Mouse (Mus musculus): ENCODE results near the gene Wars. TPM values are rescaled to one million over a fixed set of nuclear protein-coding genes. Genes with fewer than 3 reads are reported as not detected.

Gene Wars
- total and polyA plus RNA-seq, 2 experiments: 11.7 to 24.3 TPM

DNA sequence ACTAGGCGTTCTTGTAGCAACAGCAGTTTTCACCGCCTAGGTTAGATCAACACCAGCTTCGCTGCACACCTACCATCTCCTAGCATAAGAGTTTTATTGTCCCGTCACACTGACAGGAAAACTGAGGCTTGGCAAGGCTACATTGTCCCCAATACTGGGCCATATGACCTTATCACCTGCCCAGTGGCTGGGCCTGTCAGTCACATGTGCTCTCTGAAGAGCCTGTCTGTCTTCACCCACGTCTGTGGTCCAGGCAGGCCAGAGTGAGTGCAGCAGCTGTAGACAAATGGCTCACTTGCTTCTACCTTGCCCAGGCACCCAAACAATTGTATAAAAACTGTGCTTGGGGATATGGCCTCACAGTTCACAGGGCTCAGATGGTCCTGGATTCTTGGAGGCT, 44.9 kb upstream of the Wars start:
- no peak for DNase-seq (ENCODE audit: extremely low read depth, low read depth, low spot score)
- no peak overlapping the region for H3K9ac ChIP-seq (ENCODE audit: low read depth, low read length)
- no peaks in the 10 kb centered on the region for H3K4me1 ChIP-seq (ENCODE audit: control insufficient read depth, insufficient read depth, low read length)
- H3K79me2 ChIP-seq (ENCODE audit: control insufficient read depth, insufficient read depth, low read length): no peaks in the 10 kb centered on the region
- no peaks in the 10 kb centered on the region for H3K27me3 ChIP-seq (ENCODE audit: control insufficient read depth, insufficient read depth, low read length)
- H3K4me3 ChIP-seq (ENCODE audit: insufficient read depth, low read depth, low read length): no peak overlapping the region
- no peaks in the 10 kb centered on the region for H3K36me3 ChIP-seq (ENCODE audit: control insufficient read depth, insufficient read depth, low read length)
- no peak for TF ChIP-seq POLR2A (IDR thresholded peaks at IDR 0.05; ENCODE audit: extremely low read depth, insufficient read depth, low read length)
- no peak for TF ChIP-seq CTCF (IDR thresholded peaks at IDR 0.05; ENCODE audit: low read depth, low read length)
- H3K27ac ChIP-seq (replicated peaks; ENCODE audit: insufficient read depth, low read depth, low read length): no peak overlapping the region
- 94% methylated on average over 5 of the region's 5 CpGs for WGBS

DNA sequence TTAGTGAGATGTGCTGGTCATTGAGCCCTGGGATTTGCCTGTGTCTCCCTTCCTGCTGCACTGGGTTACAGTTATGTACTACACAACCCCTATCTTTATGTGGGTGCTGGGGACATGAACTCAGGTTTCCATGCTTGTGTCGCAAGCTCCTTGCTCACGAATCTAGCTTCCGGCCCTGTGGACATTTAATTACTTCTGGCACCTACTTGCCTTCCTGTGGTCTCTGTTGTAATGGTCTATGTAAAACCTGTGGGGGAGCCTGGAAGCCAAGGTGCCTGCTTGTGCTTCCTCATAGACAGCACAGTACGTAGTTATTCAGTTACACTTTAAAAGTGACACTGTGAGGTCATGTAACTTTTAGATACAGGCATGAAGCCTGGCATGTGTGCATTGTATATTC, 43.5 kb upstream of the Wars start:
- H3K36me3 ChIP-seq (ENCODE audit: control insufficient read depth, insufficient read depth, low read length): no peaks in the 10 kb centered on the region
- H3K27me3 ChIP-seq (ENCODE audit: control insufficient read depth, insufficient read depth, low read length): no peaks in the 10 kb centered on the region
- DNase-seq (ENCODE audit: extremely low read depth, low read depth, low spot score): no peak
- H3K4me3 ChIP-seq (ENCODE audit: insufficient read depth, low read depth, low read length): no peak overlapping the region
- no peaks in the 10 kb centered on the region for H3K79me2 ChIP-seq (ENCODE audit: control insufficient read depth, insufficient read depth, low read length)
- TF ChIP-seq POLR2A (IDR thresholded peaks at IDR 0.05; ENCODE audit: extremely low read depth, insufficient read depth, low read length) (no peak), CTCF (IDR thresholded peaks at IDR 0.05; ENCODE audit: low read depth, low read length) (no peak)
- 80% methylated on average over 4 of the region's 4 CpGs for WGBS
- H3K9ac ChIP-seq (ENCODE audit: low read depth, low read length): no peak overlapping the region
- no peaks in the 10 kb centered on the region for H3K4me1 ChIP-seq (ENCODE audit: control insufficient read depth, insufficient read depth, low read length)
- no peak overlapping the region for H3K27ac ChIP-seq (replicated peaks; ENCODE audit: insufficient read depth, low read depth, low read length)

DNA sequence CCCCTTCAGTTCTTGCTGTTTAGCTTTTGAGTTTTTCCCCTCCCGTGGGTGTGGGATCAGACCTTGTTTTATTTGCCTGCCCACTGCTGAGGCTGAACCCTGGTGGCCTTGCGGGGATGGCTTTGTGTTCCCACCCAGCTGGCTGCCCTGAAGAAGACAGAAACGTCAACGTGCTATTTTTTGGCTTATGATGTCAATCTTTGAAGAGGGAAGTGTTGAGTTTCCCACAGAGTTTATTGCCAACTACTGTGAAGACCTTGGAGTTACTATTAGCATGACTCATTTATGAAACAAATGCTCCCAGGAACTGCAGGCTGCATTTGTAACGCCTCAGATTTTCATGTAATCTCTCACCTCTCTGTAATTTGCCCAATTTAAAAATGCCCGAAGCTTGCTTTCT, 42.9 kb upstream of the Wars start:
- peak; percentile 39 for DNase-seq (ENCODE audit: extremely low read depth, low read depth, low spot score)
- Histone ChIP-seq H3K4me3 (ENCODE audit: insufficient read depth, low read depth, low read length) (no peak overlapping the region), H3K4me1 (ENCODE audit: control insufficient read depth, insufficient read depth, low read length) (no peaks in the 10 kb centered on the region), H3K27ac (replicated peaks; ENCODE audit: insufficient read depth, low read depth, low read length) (no peak overlapping the region), H3K36me3 (ENCODE audit: control insufficient read depth, insufficient read depth, low read length) (no peaks in the 10 kb centered on the region), H3K79me2 (ENCODE audit: control insufficient read depth, insufficient read depth, low read length) (no peaks in the 10 kb centered on the region), H3K9ac (ENCODE audit: low read depth, low read length) (no peak overlapping the region), H3K27me3 (ENCODE audit: control insufficient read depth, insufficient read depth, low read length) (no peaks in the 10 kb centered on the region)
- no peak for TF ChIP-seq CTCF (IDR thresholded peaks at IDR 0.05; ENCODE audit: low read depth, low read length)
- TF ChIP-seq POLR2A (IDR thresholded peaks at IDR 0.05; ENCODE audit: extremely low read depth, insufficient read depth, low read length): no peak
- WGBS: 73% methylated on average over 6 of the region's 6 CpGs

DNA sequence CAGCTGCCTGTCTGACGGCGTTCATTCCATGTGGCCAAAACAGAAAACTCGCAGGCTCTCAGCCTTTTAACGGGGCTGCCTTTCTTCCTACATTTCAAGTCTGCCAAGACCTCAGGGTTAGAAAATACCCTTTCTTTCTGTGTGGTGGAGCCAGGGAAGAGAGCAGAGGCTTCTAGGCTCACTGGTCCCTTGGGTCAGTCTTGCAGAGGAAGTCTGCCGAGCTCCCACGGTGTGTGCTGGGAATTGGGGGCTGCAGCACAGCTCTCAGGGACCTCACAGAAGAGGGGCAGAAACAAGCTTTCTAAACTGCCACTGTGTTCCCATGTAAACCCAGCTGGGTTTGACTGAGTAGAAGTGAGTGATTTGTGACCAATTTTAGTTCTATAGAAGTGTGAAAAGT, 40.3 kb upstream of the Wars start:
- Histone ChIP-seq H3K36me3 (ENCODE audit: control insufficient read depth, insufficient read depth, low read length) (no peaks in the 10 kb centered on the region), H3K9ac (ENCODE audit: low read depth, low read length) (no peak overlapping the region), H3K4me1 (ENCODE audit: control insufficient read depth, insufficient read depth, low read length) (no peaks in the 10 kb centered on the region), H3K27me3 (ENCODE audit: control insufficient read depth, insufficient read depth, low read length) (no peaks in the 10 kb centered on the region), H3K4me3 (ENCODE audit: insufficient read depth, low read depth, low read length) (no peak overlapping the region), H3K79me2 (ENCODE audit: control insufficient read depth, insufficient read depth, low read length) (no peaks in the 10 kb centered on the region), H3K27ac (replicated peaks; ENCODE audit: insufficient read depth, low read depth, low read length) (no peak overlapping the region)
- 92% methylated on average over 6 of the region's 6 CpGs for WGBS
- no peak for TF ChIP-seq CTCF (IDR thresholded peaks at IDR 0.05; ENCODE audit: low read depth, low read length)
- TF ChIP-seq POLR2A (IDR thresholded peaks at IDR 0.05; ENCODE audit: extremely low read depth, insufficient read depth, low read length): no peak
- no peak for DNase-seq (ENCODE audit: extremely low read depth, low read depth, low spot score)

DNA sequence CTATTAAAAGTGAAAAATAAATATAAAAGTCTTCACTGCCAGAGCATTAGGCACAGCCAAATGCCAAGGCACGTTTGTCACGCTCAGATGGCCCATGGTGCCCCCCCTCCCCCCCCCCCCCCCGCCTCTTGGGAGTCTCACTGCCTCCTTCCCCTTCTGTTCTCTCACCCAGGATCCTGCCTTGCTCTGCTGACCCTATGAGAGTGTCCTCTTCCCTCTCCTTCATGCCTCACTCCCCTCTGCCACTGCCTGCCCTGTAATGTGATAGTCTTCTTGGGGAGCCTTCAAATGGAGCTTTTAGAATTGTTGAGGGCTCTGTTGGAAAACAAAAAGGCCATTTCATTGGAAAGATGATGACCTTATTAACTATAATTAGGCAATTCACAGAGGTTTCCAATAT, 38.1 kb upstream of the Wars start:
- WGBS: 73% methylated on average over 3 of the region's 3 CpGs
- no peaks in the 10 kb centered on the region for H3K79me2 ChIP-seq (ENCODE audit: control insufficient read depth, insufficient read depth, low read length)
- no peak for DNase-seq (ENCODE audit: extremely low read depth, low read depth, low spot score)
- TF ChIP-seq CTCF (IDR thresholded peaks at IDR 0.05; ENCODE audit: low read depth, low read length) (no peak), POLR2A (IDR thresholded peaks at IDR 0.05; ENCODE audit: extremely low read depth, insufficient read depth, low read length) (no peak)
- H3K9ac ChIP-seq (ENCODE audit: low read depth, low read length): no peak overlapping the region
- no peak overlapping the region for H3K27ac ChIP-seq (replicated peaks; ENCODE audit: insufficient read depth, low read depth, low read length)
- H3K36me3 ChIP-seq (ENCODE audit: control insufficient read depth, insufficient read depth, low read length): no peaks in the 10 kb centered on the region
- H3K4me3 ChIP-seq (ENCODE audit: insufficient read depth, low read depth, low read length): no peak overlapping the region
- no peaks in the 10 kb centered on the region for H3K27me3 ChIP-seq (ENCODE audit: control insufficient read depth, insufficient read depth, low read length)
- H3K4me1 ChIP-seq (ENCODE audit: control insufficient read depth, insufficient read depth, low read length): no peaks in the 10 kb centered on the region

DNA sequence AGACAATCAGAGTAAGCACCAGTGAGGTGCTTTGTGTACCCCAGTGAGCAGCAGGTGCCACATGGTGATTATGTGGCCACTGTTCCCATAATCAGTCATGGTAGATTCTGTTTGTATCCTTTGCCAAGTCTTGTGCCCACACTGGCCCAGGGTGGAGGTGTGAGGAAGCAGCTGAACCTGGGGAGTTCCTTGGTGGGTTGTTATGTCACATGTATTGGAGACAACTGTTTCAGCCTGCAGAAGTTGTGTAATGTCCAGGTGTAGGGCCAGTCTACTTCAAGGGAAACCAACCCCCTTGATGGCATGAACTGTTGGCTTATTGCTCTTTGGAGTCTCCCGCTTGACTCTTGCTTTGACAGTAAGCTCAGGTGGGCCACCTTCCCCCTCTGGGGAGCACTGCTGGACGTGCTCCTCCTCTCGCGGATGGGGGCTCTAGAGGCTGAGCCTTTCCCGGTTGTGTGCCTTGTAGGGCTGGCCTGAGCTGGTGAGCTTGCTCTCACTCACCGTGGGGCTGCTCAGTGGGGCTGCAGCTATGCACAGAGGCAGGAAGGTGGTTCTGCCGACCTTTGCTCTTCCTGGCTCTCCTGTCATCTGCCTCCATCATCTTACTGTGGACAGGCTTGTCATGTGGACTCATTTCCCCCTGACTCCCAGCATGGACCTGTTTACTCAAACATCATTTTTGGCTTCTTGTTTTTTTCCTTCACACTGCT, 37.5 kb upstream of the Wars start:
- Histone ChIP-seq H3K79me2 (ENCODE audit: control insufficient read depth, insufficient read depth, low read length) (no peaks in the 10 kb centered on the region), H3K9ac (ENCODE audit: low read depth, low read length) (no peak overlapping the region), H3K4me3 (ENCODE audit: insufficient read depth, low read depth, low read length) (no peak overlapping the region), H3K27me3 (ENCODE audit: control insufficient read depth, insufficient read depth, low read length) (no peaks in the 10 kb centered on the region), H3K4me1 (ENCODE audit: control insufficient read depth, insufficient read depth, low read length) (no peaks in the 10 kb centered on the region), H3K36me3 (ENCODE audit: control insufficient read depth, insufficient read depth, low read length) (no peaks in the 10 kb centered on the region), H3K27ac (replicated peaks; ENCODE audit: insufficient read depth, low read depth, low read length) (no peak overlapping the region)
- DNase-seq (ENCODE audit: extremely low read depth, low read depth, low spot score): no peak
- 68% methylated on average over 7 of the region's 7 CpGs for WGBS
- TF ChIP-seq POLR2A (IDR thresholded peaks at IDR 0.05; ENCODE audit: extremely low read depth, insufficient read depth, low read length): no peak
- no peak for TF ChIP-seq CTCF (IDR thresholded peaks at IDR 0.05; ENCODE audit: low read depth, low read length)
